ENCODE assay signal across 8 mouse cellular contexts in genomic region chr5:66745390-66745995, GRCm38 (mm10). TPM values are rescaled to one million over a fixed set of nuclear protein-coding genes. Genes with fewer than 3 reads are reported as not detected.
DNase-seq lines count a peak whose midpoint lies in the region; ATAC-seq and TF ChIP-seq lines count a peak whose summit lies in the region.

Gene Limch1 (plus strand): TSS chr5:66745827.

- H3K9me3 ChIP-seq in heart, embryonic 12.5 days (replicated peaks) = 0 out of 2 replicates have a peak, but pooled peaks cover 3% of the 10 kb centered on the region
- no peaks in the 10 kb centered on the region for H3K9me3 ChIP-seq in kidney, embryonic 16.5 days (ENCODE audit: low read length)
- no peaks in the 10 kb centered on the region for H3K9me3 ChIP-seq in neural tube, embryonic 13.5 days

- peaks cover 70% of the 10 kb centered on the region for H3K27me3 ChIP-seq in heart, embryonic 12.5 days (replicated peaks)
- no peaks in the 10 kb centered on the region for H3K27me3 ChIP-seq in kidney, embryonic 16.5 days (ENCODE audit: insufficient read depth, low read length)
- H3K27me3 ChIP-seq in neural tube, embryonic 13.5 days = no peaks in the 10 kb centered on the region

- no peak for TF ChIP-seq POLR2A in embryonic fibroblast, embryonic 13.5 days (IDR thresholded peaks at IDR 0.05; ENCODE audit: low read depth, low read length)

- peak within 1 kb of the TSS; percentile 87 for H3K4me2 ChIP-seq in heart, embryonic 12.5 days
- H3K4me2 ChIP-seq in kidney, embryonic 16.5 days (replicated peaks; ENCODE audit: low read depth, low read length) = peak within 1 kb of the TSS; percentile 89
- H3K4me2 ChIP-seq in neural tube, embryonic 13.5 days = peak within 1 kb of the TSS; percentile 75

- peak within 1 kb of the TSS; percentile 69 for H3K9ac ChIP-seq in heart, embryonic 12.5 days
- peak within 1 kb of the TSS; percentile 69 for H3K9ac ChIP-seq in kidney, embryonic 16.5 days (replicated peaks; ENCODE audit: low read length)
- peak within 1 kb of the TSS; percentile 84 for H3K9ac ChIP-seq in neural tube, embryonic 13.5 days

- no peak within 1 kb of the TSS for H3K27ac ChIP-seq in embryonic fibroblast, embryonic 13.5 days (ENCODE audit: insufficient read depth, low read length)
- peak within 1 kb of the TSS; percentile 24; the same call in 1 of the 2 replicates for H3K27ac ChIP-seq in heart, embryonic 12.5 days (ENCODE audit: poor library complexity, severe bottlenecking)
- peak within 1 kb of the TSS; percentile 74 for H3K27ac ChIP-seq in kidney, embryonic 16.5 days (ENCODE audit: low read length)
- H3K27ac ChIP-seq in neural tube, embryonic 13.5 days (replicated peaks) = peak within 1 kb of the TSS; percentile 87

- peak; percentile 28 to 36 for DNase-seq in urinary bladder, adult 18-20 months (ENCODE audit: low spot score in 2 of 2)
- no peak for DNase-seq in urinary bladder, postnatal 10 days (ENCODE audit: low spot score)
- peak; percentile 44 for DNase-seq in liver
- peak; percentile 65 for DNase-seq in yolk sac, embryonic 10.5 days (ENCODE audit: low spot score)

- no peaks in the 10 kb centered on the region for H3K36me3 ChIP-seq in heart, embryonic 12.5 days
- H3K36me3 ChIP-seq in kidney, embryonic 16.5 days (ENCODE audit: insufficient read depth, low read length) = no peaks in the 10 kb centered on the region
- H3K36me3 ChIP-seq in neural tube, embryonic 13.5 days = no peaks in the 10 kb centered on the region

- ATAC-seq in heart, embryonic 12.5 days (ENCODE audit: insufficient number of reproducible peaks, low FRiP score) = peak; percentile 80
- ATAC-seq in kidney, embryonic 16.5 days (ENCODE audit: low FRiP score, low TSS enrichment) = peak; percentile 80
- ATAC-seq in neural tube, embryonic 13.5 days (ENCODE audit: low read depth) = peak; percentile 85

- H3K4me1 ChIP-seq in embryonic fibroblast, embryonic 13.5 days (ENCODE audit: control insufficient read depth, insufficient read depth, low read length) = no peaks in the 10 kb centered on the region
- peaks cover 15% of the 10 kb centered on the region for H3K4me1 ChIP-seq in heart, embryonic 12.5 days (replicated peaks)
- H3K4me1 ChIP-seq in kidney, embryonic 16.5 days (ENCODE audit: insufficient read depth, low read length) = peaks cover 22% of the 10 kb centered on the region
- peaks cover 37% of the 10 kb centered on the region for H3K4me1 ChIP-seq in neural tube, embryonic 13.5 days (replicated peaks)

- peak within 1 kb of the TSS; percentile 50 for H3K4me3 ChIP-seq in embryonic fibroblast, embryonic 13.5 days (ENCODE audit: insufficient read depth, low read length)
- peak within 1 kb of the TSS; percentile 61 for H3K4me3 ChIP-seq in heart, embryonic 12.5 days
- H3K4me3 ChIP-seq in kidney, embryonic 16.5 days (ENCODE audit: low read length) = peak within 1 kb of the TSS; percentile 66
- H3K4me3 ChIP-seq in neural tube, embryonic 13.5 days = peak within 1 kb of the TSS; percentile 77

- no peak for TF ChIP-seq CTCF in embryonic fibroblast, embryonic 13.5 days (IDR thresholded peaks at IDR 0.05; ENCODE audit: borderline replicate concordance, insufficient read depth, low read length)

- WGBS in heart, embryonic 12.5 days = 1% methylated on average over 47 of the region's 50 CpGs
- under 1% methylated on average over 34 of the region's 50 CpGs for WGBS in kidney, embryonic 16.5 days
- 1% methylated on average over 49 of the region's 50 CpGs for WGBS in neural tube, embryonic 13.5 days

RNA-seq across cellular contexts. Expression of gene Limch1, which starts in this region (rescaled TPM):
- polyA plus RNA-seq in embryonic fibroblast, embryonic 13.5 days (2011; ENCODE audit: insufficient read length, low read depth, missing spikeins) = 27.4 and 44.2 TPM in 2 replicates
- 25.0 and 29.1 TPM in 2 replicates for polyA plus RNA-seq in heart, embryonic 12.5 days (2016; fragmentation: Nextera tagmentation; extraction: Ambion mirVana)
- 36.3 and 37.5 TPM in 2 replicates for polyA plus RNA-seq in kidney, embryonic 16.5 days (2015; fragmentation: Nextera tagmentation; extraction: Ambion mirVana)
- 52.8 and 62.9 TPM in 2 replicates for polyA plus RNA-seq in neural tube, embryonic 13.5 days (2015; fragmentation: Nextera tagmentation; extraction: Ambion mirVana)
